Mouse (Mus musculus) G1E (cell line): ENCODE data around the gene Mtmr2.

Source experiments
- CTCF ChIP-seq: IDR thresholded peaks from 2 replicates; pipeline ENCODE4 v1.5.1; 2012; ENCODE audit warnings: low read depth, low read length, inconsistent platforms, mixed read lengths
- GATA1 ChIP-seq: IDR thresholded peaks from 2 replicates; pipeline ENCODE4 v1.6.1; 2012; ENCODE audit warnings: borderline replicate concordance, low read length, inconsistent platforms, mixed read lengths
- POLR2AphosphoS5 ChIP-seq: IDR thresholded peaks from 2 replicates; pipeline ENCODE4 v1.6.1; 2012; ENCODE audit warnings: low read depth, low read length, inconsistent platforms; ENCODE audit not compliant: insufficient replicate concordance
- TAL1 ChIP-seq: conservative IDR thresholded peaks from 2 replicates; pipeline ENCODE4 v1.6.1; 2012; ENCODE audit warnings: low read depth, low read length, inconsistent platforms, mixed read lengths

DNA sequence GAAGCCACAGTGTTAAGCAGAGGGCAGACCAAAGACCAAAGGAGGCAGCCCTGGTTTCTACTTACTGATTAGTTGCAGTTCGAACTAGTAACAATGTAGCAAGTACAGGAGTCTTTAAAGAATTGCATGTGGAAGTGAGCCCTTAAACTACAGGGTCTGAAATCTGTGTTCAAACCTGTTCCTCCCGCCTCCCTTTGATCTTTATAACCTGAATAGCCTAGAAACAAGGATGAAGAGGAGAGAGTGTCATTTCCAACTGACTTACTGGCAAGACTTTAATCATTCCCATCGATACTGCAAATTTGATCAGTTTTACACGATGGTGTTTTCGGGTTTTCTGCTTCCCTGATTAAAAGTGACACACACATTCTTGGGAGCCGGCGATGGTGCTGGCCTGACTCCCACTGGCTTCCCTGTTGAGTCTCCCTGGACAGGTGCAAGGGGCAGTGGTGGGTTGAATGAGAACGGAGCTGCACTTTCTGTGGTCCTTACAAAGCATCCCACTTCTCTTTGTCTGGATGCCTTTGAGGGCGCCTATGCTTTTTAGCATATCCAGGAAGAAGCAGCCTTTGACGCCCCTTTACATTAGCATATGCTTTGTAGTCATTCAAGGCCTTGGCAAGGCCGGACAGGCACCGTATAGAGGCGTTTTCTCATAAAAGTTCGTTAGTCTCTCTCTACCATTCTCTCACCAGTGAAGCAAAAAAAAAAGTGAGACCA, 49.0 kb upstream of the Mtmr2 start:
- TF ChIP-seq CTCF, result no peak
- no peak for TF ChIP-seq GATA1
- TF ChIP-seq POLR2AphosphoS5, result no peak
- no peak for TF ChIP-seq TAL1
